Mouse (Mus musculus) CD4-positive, CD25-positive, alpha-beta regulatory T cell, adult 4 months (primary cell): ENCODE data around the gene Epor. TPM values are rescaled to one million over a fixed set of nuclear protein-coding genes. Genes with fewer than 3 reads are reported as not detected.

Experiments
- ATAC-seq: one replicate; pipeline ENCODE4 v1.8.0; 2017
- polyA plus RNA-seq, 2 experiments: library from polyadenylated mRNA; unstranded; fragments of 100-300 nt; shearing (Covaris generic); gene quantifications; one replicate each; pipeline ENCODE4 v1.2.1; 2017

Gene Epor
- polyA plus RNA-seq, 2 experiments from 2014 or later: not detected

DNA sequence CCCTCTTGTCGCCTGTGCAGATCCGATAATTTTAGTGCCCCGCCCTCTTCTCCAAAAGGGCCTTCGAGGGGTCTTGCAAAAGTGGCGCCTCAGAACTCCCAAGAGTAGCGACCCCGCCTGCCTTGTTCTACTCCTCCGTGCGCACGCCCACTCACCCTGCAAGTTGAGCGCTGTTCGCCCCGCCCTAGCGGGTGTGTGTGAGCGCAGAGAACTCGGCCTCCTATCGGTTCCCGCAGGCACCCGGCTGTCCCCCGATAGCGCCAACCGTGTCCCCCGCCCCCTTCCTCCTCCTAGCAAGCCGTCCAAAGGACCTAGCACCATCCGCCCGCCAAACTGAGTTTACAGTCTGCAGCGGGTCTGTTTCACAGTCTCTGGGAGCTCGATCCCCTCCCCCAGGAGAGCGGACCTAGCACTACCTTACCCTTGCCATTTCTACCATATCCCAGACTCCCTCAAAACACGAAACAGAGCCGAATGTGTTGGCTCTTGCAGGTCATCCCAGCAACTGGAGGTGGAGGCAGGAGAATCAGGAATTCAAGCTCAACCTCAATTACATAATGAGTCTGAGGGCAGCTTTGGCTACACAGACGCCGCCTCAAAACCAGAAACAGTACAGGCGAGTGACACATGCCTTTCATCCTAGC lies 768 bp downstream of the Epor start:
- peak; percentile 81 for ATAC-seq

DNA sequence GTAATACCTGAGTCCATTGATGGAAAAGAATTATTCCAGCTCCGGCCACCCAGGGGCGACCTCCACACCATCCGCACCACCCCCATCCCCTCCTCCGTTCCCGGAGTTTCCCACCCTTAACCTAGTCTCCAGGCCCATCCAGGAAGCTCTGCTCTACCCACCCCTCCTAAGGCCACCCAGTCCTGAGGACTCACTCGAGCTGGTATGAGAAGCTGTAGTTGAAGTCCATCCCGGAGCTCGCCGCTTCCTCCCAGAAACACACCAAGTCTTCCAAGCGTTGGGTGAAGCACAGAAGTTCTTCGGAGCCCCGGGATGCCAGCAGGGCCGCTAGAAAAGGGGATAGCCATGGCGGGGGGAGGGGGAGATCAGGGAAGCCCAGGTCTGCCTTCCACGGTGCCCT lies 1.3 kb downstream of the Epor start:
- ATAC-seq: peak; percentile 34

DNA sequence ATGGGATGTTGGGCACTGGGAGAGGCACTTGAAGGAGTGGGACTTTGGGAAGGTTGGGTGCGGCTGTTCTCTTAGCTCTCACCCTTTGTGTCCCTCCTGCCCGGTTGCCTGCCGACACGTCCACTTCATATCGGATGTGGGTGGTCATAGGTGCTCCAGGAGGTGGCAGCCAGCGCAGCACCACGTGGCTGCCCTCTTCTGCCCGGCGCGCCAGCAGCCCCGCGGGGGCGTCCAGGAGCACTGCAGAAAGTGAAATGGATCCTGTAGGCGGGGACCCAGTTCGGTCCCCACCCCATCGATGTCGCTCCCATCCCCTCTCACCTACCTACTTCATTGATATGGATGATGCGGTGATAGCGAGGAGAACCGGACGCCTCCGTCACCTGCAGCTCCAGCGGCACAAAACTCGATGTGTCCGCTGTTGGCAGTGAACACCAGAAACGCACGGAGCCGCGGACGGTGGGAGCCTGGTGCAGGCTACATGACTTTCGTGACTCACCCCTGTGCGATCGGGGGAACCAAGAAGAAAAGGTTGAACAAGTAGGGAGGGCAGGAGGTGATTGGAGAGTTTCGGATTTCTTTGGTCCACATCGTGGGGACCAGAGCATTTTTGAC lies 1.8 kb downstream of the Epor start:
- ATAC-seq: peak; percentile 31

DNA sequence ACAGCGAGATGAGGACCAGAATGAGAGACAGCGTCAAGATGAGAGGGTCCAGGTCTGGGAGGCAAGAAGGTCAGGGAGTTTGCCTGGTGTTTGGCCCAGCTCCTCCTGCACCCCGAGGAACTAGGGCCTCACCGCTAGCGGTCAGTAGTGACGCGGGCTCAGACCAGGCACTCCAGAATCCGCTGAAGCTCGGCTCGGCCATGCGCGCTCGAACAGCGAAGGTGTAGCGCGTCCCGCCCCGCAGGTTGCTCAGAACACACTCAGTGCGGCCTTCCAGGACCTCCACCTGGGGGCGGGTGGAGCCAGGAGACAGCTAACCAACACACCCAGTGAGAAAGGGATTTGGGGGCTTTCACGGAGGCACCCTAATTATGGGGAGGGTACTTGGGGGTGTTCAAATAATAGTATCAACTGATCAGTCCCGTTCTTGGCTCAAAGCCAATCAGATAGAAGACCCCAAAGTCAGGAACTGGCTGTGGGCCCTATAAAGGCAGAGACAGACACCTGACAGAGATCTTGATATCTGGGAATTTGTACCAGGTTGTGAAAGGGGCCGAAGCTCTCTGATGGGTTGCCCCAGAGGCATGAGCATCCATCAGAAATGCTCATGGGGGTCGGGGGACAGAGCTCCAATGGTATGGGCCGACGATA lies 2.6 kb downstream of the Epor start:
- ATAC-seq: no peak

DNA sequence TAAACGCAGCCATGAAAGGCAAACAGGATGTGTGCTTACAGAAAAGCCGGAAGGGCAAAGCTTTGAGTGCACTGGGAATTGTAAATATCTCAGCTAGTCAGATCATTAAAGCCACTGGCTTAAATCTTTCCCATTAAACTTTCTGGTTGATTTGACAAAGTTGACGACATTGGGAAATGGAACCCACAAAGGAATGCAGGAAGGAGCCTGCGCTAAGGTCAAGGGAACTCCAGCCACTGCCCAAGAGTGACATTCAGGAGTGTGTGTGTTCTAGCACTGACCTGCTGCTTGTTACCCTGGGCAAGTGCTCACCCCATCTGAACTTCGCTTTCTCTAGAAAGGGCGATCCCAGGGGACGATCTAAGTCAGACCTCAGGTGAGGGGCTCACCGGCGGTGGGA lies 3.2 kb downstream of the Epor start:
- no peak for ATAC-seq

DNA sequence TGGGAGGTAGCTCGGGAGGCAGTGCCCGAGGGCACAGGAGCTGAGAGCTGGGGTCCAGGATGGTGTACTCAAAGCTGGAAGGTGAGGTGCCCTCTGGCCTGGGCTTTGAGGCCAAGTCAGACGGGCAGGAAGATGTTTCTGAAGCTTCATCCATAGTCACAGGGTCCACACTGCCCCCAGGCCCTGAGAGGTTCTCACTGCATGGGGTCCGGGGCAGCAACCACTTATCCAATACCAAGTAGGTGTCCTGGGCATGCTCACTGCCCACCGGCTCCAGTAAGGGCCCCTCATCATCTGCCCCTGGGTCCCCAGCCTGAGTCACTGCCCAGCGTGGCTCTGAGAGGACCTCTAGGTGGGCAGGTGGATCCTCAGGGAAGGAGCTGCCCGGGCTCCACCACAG lies 4.1 kb downstream of the Epor start:
- no peak for ATAC-seq

DNA sequence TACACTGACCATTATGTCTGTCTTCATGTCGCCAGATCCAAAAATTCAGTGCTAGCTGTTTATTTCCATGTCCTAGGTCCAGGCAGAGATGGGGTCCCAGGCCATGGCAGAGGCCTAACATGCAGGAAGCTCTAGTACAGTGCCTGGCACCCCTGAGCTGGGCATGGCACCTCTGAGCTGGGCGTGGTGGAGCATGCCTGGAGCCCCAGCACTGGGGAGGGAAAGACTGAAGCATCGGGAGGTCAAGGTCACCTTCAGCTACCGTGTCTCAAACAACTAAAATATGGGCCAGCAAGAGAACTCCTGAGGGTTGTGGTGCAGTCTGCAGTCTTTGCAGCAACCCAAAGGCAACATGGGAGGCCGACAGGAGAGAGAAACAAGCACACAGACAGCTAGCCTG lies 4.9 kb downstream of the Epor start:
- ATAC-seq: no peak

DNA sequence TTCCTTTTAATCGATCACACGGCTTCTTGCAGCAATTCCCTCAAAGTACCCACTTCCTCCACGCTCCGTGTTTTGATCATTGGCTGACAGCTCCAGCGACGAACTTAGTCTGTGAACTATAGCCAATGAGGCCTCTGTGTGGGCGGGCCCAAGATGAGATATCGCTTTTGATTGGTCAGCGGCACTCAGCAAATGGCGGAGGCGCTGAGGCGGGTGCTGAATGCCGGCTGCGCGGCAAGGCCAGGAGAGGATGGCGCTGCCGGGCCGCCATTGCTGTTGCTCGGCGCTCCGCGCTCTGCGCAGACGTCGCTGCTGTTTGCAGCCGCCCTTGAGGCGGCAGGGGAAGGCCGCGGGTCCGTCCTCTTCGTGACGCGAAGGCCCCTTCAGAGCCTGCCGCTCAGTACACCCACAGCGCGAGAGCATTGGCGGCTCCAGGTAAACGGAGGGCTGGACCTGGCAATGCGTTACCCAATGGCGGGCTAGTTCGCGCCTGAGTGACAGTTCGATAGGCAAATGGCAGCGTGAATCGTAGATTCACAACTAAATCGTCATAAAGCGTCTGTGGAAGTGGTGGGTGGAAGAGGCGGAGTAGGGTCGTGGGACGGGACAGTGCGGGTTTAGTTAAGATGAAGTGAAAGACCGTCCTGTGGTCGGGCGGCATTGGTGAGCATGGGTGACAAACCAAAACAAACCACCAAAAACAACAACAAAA lies 7.6 kb downstream of the Epor start, which contains the start of gene Swsap1:
TSS of gene Swsap1 (plus strand) at position 186 of the 712 bp plus-strand sequence.
- ATAC-seq: peak; percentile 91

DNA sequence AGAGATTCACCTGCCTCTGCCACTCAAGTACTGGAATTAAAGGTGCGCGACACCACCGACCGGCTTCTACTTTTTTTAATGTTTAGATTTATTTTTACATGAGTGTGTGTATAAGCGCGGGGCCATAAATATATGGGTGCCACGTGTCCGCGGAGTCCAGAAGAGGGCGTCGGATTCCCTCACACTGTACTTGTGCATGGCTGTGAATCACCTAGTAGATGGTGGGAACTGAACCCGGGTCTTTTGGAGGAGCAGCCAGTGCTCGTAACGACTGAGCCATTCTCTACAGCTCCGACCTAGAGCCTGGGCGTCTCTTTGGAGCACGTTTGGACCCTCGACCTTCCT lies 8.1 kb downstream of the Epor start:
- ATAC-seq: peak; percentile 39

DNA sequence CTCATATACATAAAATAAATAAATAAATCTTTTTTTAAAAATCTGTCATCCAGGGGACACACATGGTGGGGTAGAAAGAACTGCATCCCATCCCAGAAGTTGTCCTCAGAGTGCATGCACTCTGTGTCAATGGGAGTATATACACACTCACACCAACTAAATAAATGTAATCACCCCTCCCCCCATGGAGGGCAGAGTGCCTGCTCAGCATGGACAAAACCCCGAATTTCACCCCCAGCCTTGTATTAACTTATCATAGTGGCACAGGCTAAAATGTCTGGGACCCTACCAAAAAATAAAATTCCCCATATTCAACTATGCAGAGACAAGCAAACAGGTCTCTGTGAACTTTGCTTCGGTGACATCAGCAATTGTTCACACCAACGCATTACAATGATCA lies 8.7 kb downstream of the Epor start:
- ATAC-seq: no peak

DNA sequence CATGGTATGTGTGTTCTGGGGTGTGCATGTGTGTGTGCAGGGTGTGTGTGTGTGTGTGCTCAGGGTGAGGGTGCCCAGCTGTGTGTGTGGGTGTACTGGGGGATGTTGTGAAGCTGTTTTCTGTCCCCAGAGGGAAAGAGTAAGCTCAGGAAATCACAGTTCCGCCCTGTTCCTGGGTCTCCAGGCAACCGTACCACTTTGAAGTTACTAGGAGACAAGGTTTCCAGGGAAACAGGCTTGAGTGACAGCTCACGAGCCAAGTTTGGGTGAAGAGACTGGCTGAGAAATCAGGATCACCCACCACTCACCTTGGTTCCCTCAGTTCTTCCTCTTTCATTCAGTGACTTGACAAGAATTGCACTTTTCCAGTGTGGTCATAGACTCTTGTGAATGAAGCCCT lies 9.7 kb downstream of the Epor start:
- no peak for ATAC-seq

DNA sequence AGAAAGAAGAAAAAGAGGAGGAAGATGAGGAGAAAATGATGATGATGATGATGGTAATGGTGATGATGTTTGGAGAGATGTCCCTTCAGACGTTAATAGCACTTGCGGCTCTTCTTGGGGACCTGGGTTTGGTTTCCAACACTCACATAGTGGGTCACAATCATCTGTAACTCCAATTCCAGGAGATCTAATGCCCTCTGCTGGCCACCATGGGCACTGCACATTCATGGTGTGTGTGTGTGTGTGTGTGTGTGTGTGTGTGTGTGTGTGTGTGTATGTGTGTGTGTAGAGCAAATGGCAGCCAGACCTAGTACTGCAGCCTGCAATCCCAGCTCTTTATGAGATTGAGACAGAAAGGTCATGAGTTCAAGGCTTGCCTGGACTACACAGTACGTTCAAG lies 11.3 kb downstream of the Epor start:
- no peak for ATAC-seq

DNA sequence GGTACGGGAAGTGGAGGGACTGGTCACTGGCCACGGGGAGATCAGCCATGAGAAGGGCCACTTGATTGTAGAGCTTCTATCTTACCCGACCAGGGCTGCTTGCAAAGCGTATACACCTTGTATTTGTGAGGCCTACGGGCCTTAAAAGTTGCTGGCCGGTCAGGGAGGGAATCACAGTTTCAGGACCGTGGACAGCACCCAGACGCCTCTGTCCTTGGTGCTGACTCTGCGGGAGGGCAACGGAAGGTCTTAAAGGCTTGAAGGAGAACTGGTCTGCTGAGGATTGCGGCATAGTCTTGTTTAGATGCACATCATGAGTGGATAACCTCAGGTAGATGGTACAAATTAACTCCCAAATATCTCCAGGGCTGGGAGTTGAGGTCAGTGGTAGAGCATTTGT lies 13.0 kb downstream of the Epor start:
- no peak for ATAC-seq

DNA sequence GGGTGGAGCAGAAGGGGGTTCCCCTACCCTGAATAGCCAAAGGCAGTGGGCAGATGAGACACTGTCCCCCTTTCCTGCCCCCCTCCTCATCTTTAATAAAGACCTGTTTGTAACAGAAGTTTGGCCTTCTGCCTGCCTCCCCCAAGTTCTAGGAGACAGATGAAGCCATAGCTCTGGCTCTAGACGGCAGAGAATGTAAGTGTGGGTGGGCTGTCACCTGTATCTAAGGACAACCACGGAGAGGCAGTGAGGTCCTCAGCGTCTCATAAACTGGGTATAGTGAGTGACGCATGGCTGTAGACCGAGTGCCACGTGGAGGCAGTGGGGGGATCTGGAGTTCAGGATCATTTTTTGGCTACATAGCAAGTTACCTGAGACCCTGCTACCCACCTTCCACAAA lies 14.5 kb downstream of the Epor start:
- ATAC-seq: no peak

DNA sequence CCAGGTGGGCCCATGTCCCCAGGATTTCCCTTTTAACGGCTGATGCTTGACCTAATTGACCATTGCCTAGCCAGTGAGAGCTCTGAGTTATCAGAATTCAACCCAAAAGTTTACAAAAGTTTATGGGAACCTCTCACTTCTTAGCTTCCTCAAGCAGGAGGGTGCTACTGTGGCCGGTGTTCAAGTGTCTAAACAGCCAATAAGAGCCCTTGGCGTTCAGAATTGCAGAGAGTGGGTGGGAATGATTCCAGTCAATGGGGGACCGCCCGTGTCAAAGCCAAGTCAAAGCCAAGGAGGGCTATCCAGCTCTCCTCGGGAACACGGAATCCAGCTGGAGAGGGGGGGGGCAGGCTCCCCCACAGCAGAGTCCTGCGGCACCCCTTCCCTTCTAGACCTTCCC lies 15.2 kb downstream of the Epor start:
- no peak for ATAC-seq

DNA sequence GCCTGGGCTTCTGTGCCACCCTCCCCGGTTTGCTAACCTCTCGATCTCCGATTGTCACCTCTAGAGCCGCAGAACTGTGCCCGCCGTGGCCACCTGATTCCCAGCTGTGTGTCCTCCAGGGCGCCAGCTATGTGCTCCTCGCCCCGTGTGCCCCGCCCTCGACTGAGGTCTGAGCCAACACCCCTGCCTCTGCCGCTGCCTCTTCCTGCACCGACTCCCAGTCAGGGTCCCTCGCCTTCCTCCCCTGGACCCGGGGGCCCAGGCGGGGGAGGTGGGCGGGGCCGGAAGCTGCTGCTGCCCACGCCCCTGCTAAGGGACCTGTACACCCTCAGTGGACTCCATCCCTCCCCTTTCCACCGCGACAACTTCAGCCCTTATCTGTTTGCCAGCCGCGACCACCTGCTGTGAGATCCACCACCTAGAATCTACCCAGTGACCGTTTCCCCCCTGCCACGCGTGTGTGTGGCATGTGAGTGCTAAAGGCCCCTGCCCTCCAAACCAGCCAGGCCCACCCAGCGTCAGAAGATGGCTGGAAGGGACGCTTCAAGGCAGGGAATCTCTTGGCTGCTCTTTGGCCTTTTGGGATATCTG lies 15.7 kb downstream of the Epor start:
- no peak for ATAC-seq

DNA sequence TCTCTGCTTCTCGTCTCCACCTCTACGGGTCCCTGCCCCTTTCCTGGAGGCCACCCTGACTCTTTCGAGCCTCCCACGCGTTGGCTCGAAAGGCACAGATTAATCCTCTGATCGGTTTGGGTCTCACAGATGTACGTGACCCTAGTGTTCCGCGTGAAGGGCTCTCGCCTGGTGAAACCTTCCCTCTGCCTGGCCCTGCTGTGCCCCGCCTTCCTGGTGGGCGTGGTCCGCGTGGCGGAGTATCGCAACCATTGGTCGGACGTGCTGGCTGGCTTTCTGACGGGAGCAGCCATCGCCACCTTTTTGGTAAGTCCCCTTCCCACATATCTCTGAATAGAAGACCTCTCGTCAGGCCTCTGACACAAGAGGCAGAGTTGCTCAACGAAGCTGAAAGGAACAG lies 19.0 kb downstream of the Epor start:
- no peak for ATAC-seq

DNA sequence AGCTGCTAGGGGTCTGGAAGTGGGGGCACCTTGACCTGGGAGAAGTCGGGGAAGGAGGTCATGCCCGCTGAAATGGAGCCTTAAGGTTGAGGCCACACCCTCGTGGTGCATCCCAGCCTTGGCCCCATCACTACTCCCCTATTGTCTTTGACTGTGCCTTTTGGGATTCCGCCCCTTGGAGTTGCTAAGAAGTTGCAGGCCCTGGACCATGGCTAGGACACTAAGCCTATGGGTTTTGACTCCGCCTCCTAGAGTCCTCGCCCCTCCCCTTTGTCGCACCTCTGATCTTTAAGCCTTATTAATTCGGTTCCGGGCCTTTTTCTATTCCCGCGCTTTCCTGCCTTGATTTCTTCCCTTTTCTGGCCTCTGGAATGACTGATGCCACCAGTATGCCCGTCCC lies 19.7 kb downstream of the Epor start:
- ATAC-seq: no peak

DNA sequence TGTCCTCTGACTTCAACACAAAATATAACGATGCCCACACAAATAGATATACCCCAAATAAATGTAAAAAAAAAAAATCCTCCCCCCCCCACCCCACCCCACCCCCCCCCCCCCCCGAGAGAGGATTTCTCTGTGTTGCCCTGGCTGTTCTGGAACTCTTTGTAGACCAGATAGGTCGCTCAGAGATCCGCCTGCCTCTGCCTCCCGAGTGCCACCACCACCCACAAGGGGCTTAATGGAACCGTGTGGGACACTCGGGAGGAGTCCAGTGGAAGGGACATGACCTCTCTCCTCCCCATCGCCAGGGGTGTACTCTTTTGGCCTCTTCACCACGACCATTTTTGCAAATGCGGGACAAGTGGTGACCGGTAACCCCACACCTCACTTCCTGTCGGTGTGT lies 20.3 kb downstream of the Epor start:
- no peak for ATAC-seq

DNA sequence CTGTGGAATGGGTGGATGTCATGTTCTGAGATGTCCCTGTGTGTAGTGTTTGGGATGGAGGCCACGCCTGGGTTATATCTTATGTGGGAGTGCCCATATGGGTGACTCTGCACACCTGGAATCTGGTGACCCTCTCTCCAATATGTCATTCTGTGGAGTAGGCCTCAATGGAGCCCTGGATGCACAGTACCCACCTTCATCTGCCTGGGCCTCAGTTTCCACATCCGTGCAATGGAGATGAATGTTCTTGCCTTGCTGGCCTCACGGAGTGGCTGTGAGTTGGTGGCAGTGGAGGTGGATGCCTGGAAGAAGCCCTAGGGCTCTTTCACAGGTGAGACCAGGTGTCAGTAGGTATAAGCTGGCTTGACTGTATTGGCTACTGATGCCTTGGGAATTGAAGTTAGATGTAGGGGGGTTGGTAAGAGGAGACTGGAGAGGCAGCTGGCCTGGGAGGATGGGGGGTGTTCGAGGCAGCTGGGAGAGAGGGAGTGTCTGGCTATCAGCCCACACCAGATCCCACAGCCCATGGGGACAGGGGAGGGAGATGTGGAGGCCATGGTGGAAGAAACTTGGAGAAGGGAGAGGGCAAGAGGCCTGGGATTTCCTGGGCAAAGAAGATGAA lies 25.0 kb downstream of the Epor start:
- ATAC-seq: no peak

DNA sequence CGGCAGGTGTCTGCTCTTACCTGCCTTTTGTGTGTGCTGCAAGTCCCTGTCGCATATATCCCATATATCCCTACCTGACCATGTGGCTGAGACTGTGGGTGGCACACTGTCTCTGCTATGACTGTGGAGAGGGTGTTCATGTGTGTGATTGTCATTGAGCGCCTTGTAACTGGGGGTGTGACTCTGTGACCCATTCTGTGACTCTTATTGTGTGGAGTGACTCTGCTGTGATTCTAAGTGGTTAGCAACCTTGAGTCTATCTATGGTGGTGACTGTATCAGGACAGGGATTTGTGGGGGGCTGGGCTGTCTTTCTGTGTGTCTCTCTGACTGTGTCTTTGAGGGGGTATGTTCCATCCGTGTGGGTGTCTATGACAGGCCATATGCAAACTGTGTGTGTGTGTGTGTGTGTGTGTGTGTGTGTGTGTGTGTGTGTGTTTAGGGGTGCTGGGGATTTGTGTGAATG lies 25.6 kb downstream of the Epor start:
- ATAC-seq: no peak

DNA sequence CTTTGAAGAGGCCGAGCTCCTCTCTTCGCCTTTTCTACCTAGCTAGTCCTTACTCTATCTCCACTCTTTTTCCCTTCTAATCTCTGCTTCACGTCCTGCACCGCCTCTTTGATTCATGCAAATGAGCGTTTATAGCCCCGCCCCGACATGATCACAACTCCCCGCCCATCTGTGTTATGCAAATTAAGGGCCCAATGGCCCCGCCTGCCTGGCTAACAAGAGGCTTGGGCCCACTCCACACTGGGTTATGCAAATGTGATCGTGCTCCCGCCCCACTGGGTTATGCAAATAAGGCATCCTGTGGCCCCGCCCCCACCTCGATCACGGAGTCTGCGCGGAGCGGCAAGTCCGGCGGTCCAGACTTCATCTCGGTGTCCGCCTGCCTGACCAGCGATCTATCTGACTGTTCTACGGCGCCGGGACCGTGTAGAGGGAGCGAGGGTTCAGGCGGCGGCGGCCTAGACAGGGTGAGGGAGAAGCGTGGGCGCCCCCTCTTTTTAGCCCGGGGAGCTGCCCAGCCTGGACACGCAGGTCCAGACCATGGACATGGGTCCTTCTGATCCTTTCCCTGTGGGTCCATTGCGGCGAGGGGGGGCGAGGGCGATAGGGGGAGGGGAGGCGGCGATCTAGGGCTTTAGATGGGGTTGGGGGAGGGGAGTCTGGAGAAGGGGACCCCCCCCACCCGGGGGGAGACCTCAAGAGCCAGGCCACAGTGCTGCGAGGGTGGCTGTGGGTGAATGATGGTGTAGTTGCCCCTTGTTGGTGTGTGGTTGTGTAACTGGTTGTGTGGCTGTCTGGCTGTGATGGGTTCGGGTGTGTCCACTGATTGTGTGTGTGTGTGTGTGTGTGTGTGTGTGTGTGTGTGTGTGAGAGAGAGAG lies 26.4 kb downstream of the Epor start, which contains the start of gene Plppr2:
TSS of gene Plppr2 (plus strand) at position 342 of the 879 bp plus-strand sequence.
- ATAC-seq: peak; percentile 98
